Mouse (Mus musculus): ENCODE results near the gene Hfe. TPM values are rescaled to one million over a fixed set of nuclear protein-coding genes. Genes with fewer than 3 reads are reported as not detected.

The Hfe gene
- total RNA-seq (2023): 1 to 10 TPM; 4.2 to 6.6 TPM

GRCm38 (mm10) chr13:23710374-23711089, at the start of gene Hfe:
Hfe (minus strand) TSS chr13:23710854.

GRCm38 (mm10) chr13:23756790-23757189, 46.1 kb upstream of the Hfe start, which contains the start of gene Hist1h4b:
Hist1h4b (plus strand) TSS chr13:23757013.

GRCm38 (mm10) chr13:23752067-23752741, 41.5 kb upstream of the Hfe start, which contains the start of gene Hist1h3b:
Hist1h3b (plus strand) TSS chr13:23752267.

GRCm38 (mm10) chr13:23750839-23751477, 40.3 kb upstream of the Hfe start, which contains the start of gene Hist1h2ab:
Hist1h2ab (plus strand) TSS chr13:23751126.

GRCm38 (mm10) chr13:23746201-23747080, 35.8 kb upstream of the Hfe start, which contains the start of gene Hist1h2bb:
Hist1h2bb (plus strand) TSS chr13:23746734.

GRCm38 (mm10) chr13:23745381-23746161, 34.9 kb upstream of the Hfe start, which contains the start of gene Hist1h3c:
Hist1h3c (minus strand) TSS chr13:23745602.

GRCm38 (mm10) chr13:23738677-23739068, 28.0 kb upstream of the Hfe start, which contains the start of gene Hist1h1c:
Hist1h1c (plus strand) TSS chr13:23738808.

GRCm38 (mm10) chr13:23698300-23698693, 12.4 kb downstream of the Hfe start, which contains the start of gene Hist1h4c:
Hist1h4c (minus strand) TSS chr13:23698454.

GRCm38 (mm10) chr13:23695514-23695913, 15.1 kb downstream of the Hfe start, which contains the start of gene Hist1h1t:
Hist1h1t (plus strand) TSS chr13:23695814.

GRCm38 (mm10) chr13:23683755-23684281, 26.8 kb downstream of the Hfe start, which contains the start of the genes Hist1h2ac and Hist1h2bc:
Hist1h2ac (minus strand) TSS chr13:23683948.
Hist1h2bc (plus strand) TSS chr13:23684199.

Other genes with a start within 250 kb of the Hfe start
- under 1 TPM; 0.11 to 0.29 TPM for gene Btn1a1, start 245.0 kb downstream of the Hfe start, total RNA-seq (2023)
- gene Btn2a2, start 222.0 kb downstream of the Hfe start, total RNA-seq (2023): not detected
- gene Hist1h4h, start 179.8 kb downstream of the Hfe start, total RNA-seq (2023): 1,000 to 10,000 TPM; 1,672 to 1,684 TPM
- 1,000 to 10,000 TPM; 1,080 to 1,089 TPM for gene Hist1h2af, start 176.9 kb downstream of the Hfe start, total RNA-seq (2023)
- gene Hist1h3g, start 175.4 kb downstream of the Hfe start, total RNA-seq (2023): 100 to 1,000 TPM; 354 to 358 TPM
- gene Hist1h2bh, start 167.5 kb downstream of the Hfe start, total RNA-seq (2023): 100 to 1,000 TPM; 133 to 136 TPM
- gene Hist1h3f, start 166.8 kb downstream of the Hfe start, total RNA-seq (2023): 100 to 1,000 TPM; 457 to 468 TPM
- gene Hist1h4f, start 159.2 kb downstream of the Hfe start, total RNA-seq (2023): 1,000 to 10,000 TPM; 2,366 to 2,514 TPM
- gene Hist1h1d, start 157.6 kb downstream of the Hfe start, total RNA-seq (2023): 100 to 1,000 TPM; 108 to 121 TPM
- gene Hist1h3e, start 148.5 kb downstream of the Hfe start, total RNA-seq (2023): 100 to 1,000 TPM; 839 to 947 TPM
- 100 to 1,000 TPM; 191 to 199 TPM for gene Hist1h2ae, start 139.6 kb downstream of the Hfe start, total RNA-seq (2023)
- gene Hist1h2bg, start 139.5 kb downstream of the Hfe start, total RNA-seq (2023): 1,000 to 10,000 TPM; 1,545 to 1,845 TPM
- gene Hist1h2bf, start 136.7 kb downstream of the Hfe start, total RNA-seq (2023): 1,000 to 10,000 TPM; 1,042 to 1,254 TPM
- 100 to 1,000 TPM; 115 to 121 TPM for gene Hist1h2ad, start 136.5 kb downstream of the Hfe start, total RNA-seq (2023)
- gene Hist1h3d, start 135.1 kb downstream of the Hfe start, total RNA-seq (2023): 100 to 1,000 TPM; 147 to 159 TPM
- 100 to 1,000 TPM; 726 to 742 TPM for gene Hist1h4d, start 129.3 kb downstream of the Hfe start, total RNA-seq (2023)
- 100 to 1,000 TPM; 103 to 111 TPM for gene Hist1h2be, start 89.7 kb downstream of the Hfe start, total RNA-seq (2023)
- 100 to 1,000 TPM; 779 TPM for gene Hist1h1e, start 88.3 kb downstream of the Hfe start, total RNA-seq (2023)
- 10 to 100 TPM; 48.0 to 51.5 TPM for gene Hist1h2ac, start 26.9 kb downstream of the Hfe start, total RNA-seq (2023)
- 100 to 1,000 TPM in 1 of 2 experiments, 10 to 100 TPM in 1; 97.4 to 109 TPM for gene Hist1h2bc, start 26.7 kb downstream of the Hfe start, total RNA-seq (2023)
- gene Hist1h1t, start 15.0 kb downstream of the Hfe start, total RNA-seq (2023): 1 to 10 TPM in 1 of 2 experiments, under 1 TPM in 1; 0.86 to 1.1 TPM
- 100 to 1,000 TPM; 391 to 419 TPM for gene Hist1h4c, start 12.4 kb downstream of the Hfe start, total RNA-seq (2023)
- 1,000 to 10,000 TPM; 1,619 to 1,663 TPM for gene Hist1h1c, start 28.0 kb upstream of the Hfe start, total RNA-seq (2023)
- 100 to 1,000 TPM; 617 to 658 TPM for gene Hist1h3c, start 34.7 kb upstream of the Hfe start, total RNA-seq (2023)
- 100 to 1,000 TPM; 868 to 875 TPM for gene Hist1h2bb, start 35.9 kb upstream of the Hfe start, total RNA-seq (2023)
- gene Hist1h2ab, start 40.3 kb upstream of the Hfe start, total RNA-seq (2023): 1,000 to 10,000 TPM; 1,294 to 1,569 TPM
- 1,000 to 10,000 TPM; 1,352 to 1,548 TPM for gene Hist1h3b, start 41.4 kb upstream of the Hfe start, total RNA-seq (2023)
- gene Hist1h4b, start 46.2 kb upstream of the Hfe start, total RNA-seq (2023): 100 to 1,000 TPM; 569 to 600 TPM
- 100 to 1,000 TPM; 541 to 562 TPM for gene Hist1h4a, start 50.4 kb upstream of the Hfe start, total RNA-seq (2023)
- gene Hist1h3a, start 51.5 kb upstream of the Hfe start, total RNA-seq (2023): 1,000 to 10,000 TPM in 1 of 2 experiments, 100 to 1,000 TPM in 1; 878 to 1,040 TPM
- 100 to 1,000 TPM; 455 to 460 TPM for gene Hist1h1a, start 52.8 kb upstream of the Hfe start, total RNA-seq (2023)
- gene Trim38, start 59.1 kb upstream of the Hfe start, total RNA-seq (2023): not detected
- not detected for gene Slc17a2, start 96.1 kb upstream of the Hfe start, total RNA-seq (2023)
- not detected for gene Slc17a3, start 128.6 kb upstream of the Hfe start, total RNA-seq (2023)
- gene Slc17a1, start 156.9 kb upstream of the Hfe start, total RNA-seq (2023): not detected
- not detected for gene Slc17a4, start 204.2 kb upstream of the Hfe start, total RNA-seq (2023)
- not detected for gene Hist1h2ba, start 223.3 kb upstream of the Hfe start, total RNA-seq (2023)
- gene Hist1h2aa, start 223.6 kb upstream of the Hfe start, total RNA-seq (2023): not detected

Measured in neutrophil, adult 59 days (primary cell).